Comparison of ENCODE assay signal across 23 mouse cellular contexts in the genomic region with DNA sequence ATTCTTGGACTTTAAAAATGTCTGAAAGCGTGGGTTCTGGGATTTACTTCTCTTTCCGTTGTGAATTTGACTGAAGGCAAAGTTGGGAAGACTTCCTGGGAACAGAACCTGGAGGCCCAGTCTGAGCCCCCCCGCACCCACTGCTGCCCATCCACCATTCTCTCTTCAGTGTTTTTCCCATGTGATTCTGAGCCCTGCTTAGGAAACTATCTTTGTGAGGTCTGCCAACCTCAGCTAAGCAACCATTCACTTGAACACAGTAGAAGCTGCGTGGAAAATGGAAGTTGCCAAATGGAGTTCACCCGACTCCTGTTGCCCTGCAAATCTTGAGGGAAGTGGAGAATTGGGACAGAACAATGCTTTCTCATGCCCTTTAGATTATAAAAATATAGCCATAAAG. TPM values are rescaled to one million over a fixed set of nuclear protein-coding genes. Genes with fewer than 3 reads are reported as not detected.
A peak's percentile ranks its signal among the peaks of the same experiment; 100 is the strongest.
DNase-seq lines count a peak whose midpoint lies in the region; ATAC-seq and TF ChIP-seq lines count a peak whose summit lies in the region.
"Had no signal": no experiment of that assay in that cellular context is flagged by ENCODE, and none has a peak within 500 bp of the region (broad histone marks: within the 10 kb centered on the region; RNA-seq: fewer than 3 reads in every experiment).

No protein-coding gene starts in this region.

- no peaks in the 10 kb centered on the region for H3K9me3 ChIP-seq in hindbrain, embryonic 16.5 days (ENCODE audit: control insufficient read depth, low read length)
- no peaks in the 10 kb centered on the region for H3K9me3 ChIP-seq in hindbrain, embryonic 10.5 days
- H3K9me3 ChIP-seq in midbrain, embryonic 16.5 days (replicated peaks; ENCODE audit: control insufficient read depth, low read length, poor library complexity, severe bottlenecking), result peaks cover 3% of the 10 kb centered on the region; the same call in 1 of the 2 replicates
- no peaks in the 10 kb centered on the region for H3K9me3 ChIP-seq in midbrain, embryonic 15.5 days
- H3K9me3 ChIP-seq: embryonic facial prominence, embryonic 10.5 days; forebrain, embryonic 13.5 days; heart, embryonic 13.5 days; hindbrain, embryonic 13.5 days had no signal

- no peak for DNase-seq in hindbrain, embryonic 10.5 days (ENCODE audit: low spot score)
- DNase-seq in layer of hippocampus, adult 9-11 months, result peak; percentile 34
- no peak for DNase-seq in layer of hippocampus, postnatal 25 days (ENCODE audit: extremely low spot score in 1 of 2, low spot score in 1 of 2)
- DNase-seq in brain, embryonic 14.5 days (ENCODE audit: low read depth), result peak; percentile 9
- DNase-seq in heart, adult 9 months (ENCODE audit: low spot score in 2 of 2), result no peak
- DNase-seq: adrenal gland, postnatal 10 days; cerebellum, adult 11-12 months; cerebellum, adult 9-10 months; cerebellum, postnatal 36 days; forebrain, postnatal 0 days; gastrocnemius, postnatal 14 days; heart, postnatal 36 days had no signal

- no peaks in the 10 kb centered on the region for H3K27me3 ChIP-seq in hindbrain, embryonic 16.5 days (replicated peaks; ENCODE audit: control insufficient read depth, insufficient read depth, low read length)
- H3K27me3 ChIP-seq in hindbrain, embryonic 10.5 days (ENCODE audit: insufficient read depth, poor library complexity, severe bottlenecking), result no peaks in the 10 kb centered on the region
- H3K27me3 ChIP-seq in midbrain, embryonic 16.5 days (ENCODE audit: control insufficient read depth, insufficient read depth, low read depth, low read length), result no peaks in the 10 kb centered on the region
- no peaks in the 10 kb centered on the region for H3K27me3 ChIP-seq in midbrain, embryonic 15.5 days (replicated peaks)
- H3K27me3 ChIP-seq: heart, embryonic 13.5 days; hindbrain, embryonic 13.5 days had no signal

- no peak overlapping the region for H3K9ac ChIP-seq in hindbrain, embryonic 16.5 days (ENCODE audit: low read depth, low read length)
- no peak overlapping the region for H3K9ac ChIP-seq in midbrain, embryonic 16.5 days (ENCODE audit: low read depth, low read length)
- H3K9ac ChIP-seq in midbrain, embryonic 15.5 days, result no peak overlapping the region
- H3K9ac ChIP-seq: forebrain, embryonic 13.5 days; forebrain, postnatal 0 days; heart, embryonic 13.5 days; hindbrain, embryonic 13.5 days had no signal

- TF ChIP-seq POLR2A in brain, embryonic 14.5 days (IDR thresholded peaks at IDR 0.05; ENCODE audit: borderline replicate concordance, extremely low read depth, insufficient read depth, insufficient read length, poor library complexity, severe bottlenecking), result no peak

- no peaks in the 10 kb centered on the region for H3K4me1 ChIP-seq in hindbrain, embryonic 16.5 days (ENCODE audit: control insufficient read depth, insufficient read depth, low read depth, low read length)
- H3K4me1 ChIP-seq in hindbrain, embryonic 10.5 days (replicated peaks), result 0 out of 2 replicates have a peak, but pooled peaks cover 5% of the 10 kb centered on the region
- no peaks in the 10 kb centered on the region for H3K4me1 ChIP-seq in midbrain, embryonic 16.5 days (ENCODE audit: control insufficient read depth, insufficient read depth, low read length)
- H3K4me1 ChIP-seq in midbrain, embryonic 15.5 days, result no peaks in the 10 kb centered on the region
- H3K4me1 ChIP-seq: embryonic facial prominence, embryonic 10.5 days; forebrain, embryonic 13.5 days; heart, embryonic 13.5 days; hindbrain, embryonic 13.5 days had no signal

- TF ChIP-seq CTCF in brain, embryonic 14.5 days (IDR thresholded peaks at IDR 0.05; ENCODE audit: borderline replicate concordance, extremely low read depth, insufficient read depth, insufficient read length), result no peak

- H3K36me3 ChIP-seq in hindbrain, embryonic 16.5 days (ENCODE audit: control insufficient read depth, insufficient read depth, low read length), result no peaks in the 10 kb centered on the region
- no peaks in the 10 kb centered on the region for H3K36me3 ChIP-seq in hindbrain, embryonic 10.5 days
- H3K36me3 ChIP-seq in midbrain, embryonic 16.5 days (ENCODE audit: control insufficient read depth, insufficient read depth, low read length), result no peaks in the 10 kb centered on the region
- no peaks in the 10 kb centered on the region for H3K36me3 ChIP-seq in midbrain, embryonic 15.5 days (replicated peaks)
- H3K36me3 ChIP-seq: embryonic facial prominence, embryonic 10.5 days; heart, embryonic 13.5 days had no signal

- WGBS in hindbrain, embryonic 16.5 days, result 83% methylated on average over 5 of the region's 5 CpGs
- 89% methylated on average over 5 of the region's 5 CpGs for WGBS in hindbrain, embryonic 10.5 days
- 88% methylated on average over 5 of the region's 5 CpGs for WGBS in midbrain, embryonic 16.5 days
- 87% methylated on average over 5 of the region's 5 CpGs for WGBS in midbrain, embryonic 15.5 days

- H3K27ac ChIP-seq in hindbrain, embryonic 16.5 days (ENCODE audit: low read depth, low read length), result no peak overlapping the region
- no peak overlapping the region for H3K27ac ChIP-seq in hindbrain, embryonic 10.5 days
- no peak overlapping the region for H3K27ac ChIP-seq in midbrain, embryonic 16.5 days (ENCODE audit: low read length)
- H3K27ac ChIP-seq in midbrain, embryonic 15.5 days, result no peak overlapping the region
- H3K27ac ChIP-seq: embryonic facial prominence, embryonic 10.5 days; forebrain, embryonic 13.5 days; heart, embryonic 13.5 days; hindbrain, embryonic 13.5 days had no signal

- no peak overlapping the region for H3K4me3 ChIP-seq in hindbrain, embryonic 16.5 days (ENCODE audit: low read length)
- H3K4me3 ChIP-seq in hindbrain, embryonic 10.5 days, result no peak overlapping the region
- H3K4me3 ChIP-seq in midbrain, embryonic 16.5 days (ENCODE audit: low read depth, low read length), result no peak overlapping the region
- no peak overlapping the region for H3K4me3 ChIP-seq in midbrain, embryonic 15.5 days
- H3K4me3 ChIP-seq: embryonic facial prominence, embryonic 10.5 days; forebrain, embryonic 13.5 days; heart, embryonic 13.5 days; hindbrain, embryonic 13.5 days had no signal

- peak; percentile 71; the same call in 1 of the 2 replicates for ATAC-seq in hindbrain, embryonic 16.5 days
- ATAC-seq in midbrain, embryonic 16.5 days, result peak; percentile 72; the same call in 1 of the 2 replicates
- ATAC-seq in midbrain, embryonic 15.5 days (replicated peaks), result no peak
- ATAC-seq: forebrain, embryonic 13.5 days; forebrain, postnatal 0 days had no signal

- H3K4me2 ChIP-seq in hindbrain, embryonic 16.5 days (ENCODE audit: low read length), result no peak overlapping the region
- H3K4me2 ChIP-seq in midbrain, embryonic 16.5 days (ENCODE audit: low read length), result no peak overlapping the region
- no peak overlapping the region for H3K4me2 ChIP-seq in midbrain, embryonic 15.5 days
- H3K4me2 ChIP-seq: forebrain, embryonic 13.5 days; heart, embryonic 13.5 days; hindbrain, embryonic 13.5 days had no signal

RNA-seq across cellular contexts. Expression of a gene that starts 8.7 kb away (rescaled TPM):
- polyA plus RNA-seq in hindbrain, embryonic 16.5 days (2015; fragmentation: Nextera tagmentation; extraction: Ambion mirVana), result 82.0 and 97.5 TPM in 2 replicates
- 2.0 and 2.1 TPM in 2 replicates for polyA plus RNA-seq in hindbrain, embryonic 10.5 days (2016; fragmentation: Nextera tagmentation; extraction: Ambion mirVana)
- 10 to 100 TPM; 64.9 to 72.2 TPM for total RNA-seq in layer of hippocampus, postnatal 25 days (2021)
- polyA plus RNA-seq in midbrain, embryonic 16.5 days (2015; fragmentation: Nextera tagmentation; extraction: Ambion mirVana), result 61.0 and 82.6 TPM in 2 replicates
- polyA plus RNA-seq in midbrain, embryonic 15.5 days (2015; fragmentation: Nextera tagmentation; extraction: Ambion mirVana), result 55.6 and 56.2 TPM in 2 replicates
- 4.7 and 12.1 TPM in 2 replicates for polyA plus RNA-seq in brain, embryonic 14.5 days (2012; rRNA removed)
- total RNA-seq: gastrocnemius, adult 18-20 months; granulocyte monocyte progenitor cell, adult 5-6 weeks; heart, postnatal 36 days; MEL had no signal
- polyA plus RNA-seq: C2C12 had no signal

Comparison
In these comparisons a context has a peak if more than half of its experiments do, and no peak if none do; other contexts are left out.
1. DNase-seq: peak in layer of hippocampus, adult 9-11 months (single experiment) and brain, embryonic 14.5 days (single experiment); none in hindbrain, embryonic 10.5 days (single experiment), layer of hippocampus, postnatal 25 days (0 of 2) and heart, adult 9 months (0 of 2).